Mouse (Mus musculus) cerebellum, adult (tissue): ENCODE results near the gene Dab2ip.
A peak's percentile ranks its signal among the peaks of the same experiment; 100 is the strongest.

Source experiments
- ATAC-seq: cut with Nextera tagmentation; 2 replicates; pipeline ENCODE4 v1.9.2; 2017; ENCODE audit warnings: mild to moderate bottlenecking, moderate library complexity, mixed read lengths; ENCODE audit not compliant: insufficient number of reproducible peaks, low FRiP score, low TSS enrichment

Dab2ip gene

GRCm38 (mm10) chr2:35592725-35593392 lies 34.8 kb downstream of the Dab2ip start:
- no peak for ATAC-seq

GRCm38 (mm10) chr2:35593889-35594288 lies 35.8 kb downstream of the Dab2ip start:
- no peak for ATAC-seq

DNA sequence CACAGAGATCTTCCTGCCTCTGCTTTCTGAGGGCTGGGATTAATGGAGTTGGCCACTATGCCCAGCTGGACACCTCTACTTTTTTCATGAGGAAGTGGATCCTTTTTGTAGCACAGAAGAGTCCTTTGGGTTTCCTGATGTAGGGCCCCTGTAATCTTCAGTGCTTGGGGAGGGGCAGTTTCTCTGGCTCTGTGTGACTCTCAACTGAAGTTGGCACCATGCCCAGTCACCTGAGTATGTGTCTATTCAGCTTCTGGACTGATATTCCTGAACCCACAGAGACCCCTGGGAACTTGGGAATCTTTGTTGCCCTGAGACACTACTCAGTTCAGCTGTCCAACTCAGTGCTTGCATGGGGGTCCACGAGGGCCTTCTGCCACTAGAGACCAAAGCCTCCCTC lies 37.0 kb downstream of the Dab2ip start:
- no peak for ATAC-seq

- no peak for ATAC-seq
Observed at GRCm38 (mm10) chr2:35595718-35596117, 37.7 kb downstream of the Dab2ip start.

- no peak for ATAC-seq
Observed at GRCm38 (mm10) chr2:35596796-35597195, 38.7 kb downstream of the Dab2ip start.

GRCm38 (mm10) chr2:35598819-35599218 lies 40.8 kb downstream of the Dab2ip start:
- ATAC-seq: no peak

DNA sequence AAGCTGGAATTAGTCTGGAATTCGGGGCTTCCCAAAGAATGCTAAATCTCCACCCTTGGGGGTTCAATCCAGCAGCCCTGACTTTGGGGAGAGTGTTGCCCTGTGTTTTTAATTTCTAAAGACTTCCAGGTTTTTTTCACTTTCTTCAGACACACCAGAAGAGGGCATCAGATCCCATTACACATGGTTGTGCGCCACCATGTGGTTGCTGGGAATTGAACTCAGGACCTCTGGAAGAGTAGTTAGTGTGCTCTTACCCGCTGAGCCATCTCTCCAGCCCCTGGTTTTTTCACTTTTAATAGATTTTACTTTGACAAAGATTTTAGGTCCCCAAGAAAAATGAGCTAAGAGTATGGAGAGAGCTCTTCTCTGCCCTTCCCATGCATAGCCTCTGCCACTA lies 43.6 kb downstream of the Dab2ip start:
- no peak for ATAC-seq

- ATAC-seq: no peak
Observed at GRCm38 (mm10) chr2:35607476-35607875, 49.4 kb downstream of the Dab2ip start.

GRCm38 (mm10) chr2:35608856-35609255 lies 50.8 kb downstream of the Dab2ip start:
- 0 out of 2 replicates have a peak, but pooled peaks have one; percentile 1 for ATAC-seq

DNA sequence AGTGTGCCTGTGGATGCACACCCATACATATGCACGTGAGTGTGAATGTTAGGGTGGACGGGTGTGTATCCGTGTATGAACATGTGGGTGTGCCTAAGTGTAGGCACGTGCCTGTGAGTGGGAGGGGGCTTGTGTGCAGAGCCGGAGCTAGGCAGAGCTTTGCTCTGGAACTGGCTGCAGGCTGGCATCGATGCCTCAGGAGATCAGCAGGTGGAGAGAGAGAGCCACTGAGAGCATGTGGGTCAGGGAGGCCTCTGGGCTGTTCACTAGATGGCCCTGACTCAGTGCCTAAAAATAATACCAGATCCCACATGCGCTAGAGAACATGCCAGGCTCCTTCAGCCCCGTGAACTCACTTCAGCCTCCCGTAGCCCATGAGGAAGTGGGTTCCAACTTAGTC lies 51.3 kb downstream of the Dab2ip start:
- ATAC-seq: peak; percentile 78

GRCm38 (mm10) chr2:35610168-35610951 lies 52.3 kb downstream of the Dab2ip start:
- no peak; the same call in 1 of the 2 replicates for ATAC-seq

DNA sequence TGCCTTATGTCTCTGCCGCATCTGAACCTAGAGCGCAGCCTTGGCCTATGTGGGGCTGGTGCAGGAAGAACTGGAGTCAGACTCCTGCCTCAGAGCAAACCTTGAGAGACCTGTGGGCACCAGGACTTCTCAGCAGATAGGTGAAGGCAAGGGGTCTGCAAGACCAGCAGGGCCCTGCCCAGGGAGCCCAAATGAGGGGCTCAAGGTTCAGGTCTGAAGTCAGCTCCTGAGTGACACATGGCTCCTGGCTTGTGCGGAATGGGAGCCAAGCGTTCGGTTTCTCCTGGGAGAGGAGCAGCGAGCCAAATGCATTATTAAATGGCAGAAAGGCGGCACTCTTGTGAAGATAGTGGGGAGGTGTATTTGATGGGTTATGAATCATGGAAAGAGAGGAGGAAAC lies 52.9 kb downstream of the Dab2ip start:
- ATAC-seq: no peak

DNA sequence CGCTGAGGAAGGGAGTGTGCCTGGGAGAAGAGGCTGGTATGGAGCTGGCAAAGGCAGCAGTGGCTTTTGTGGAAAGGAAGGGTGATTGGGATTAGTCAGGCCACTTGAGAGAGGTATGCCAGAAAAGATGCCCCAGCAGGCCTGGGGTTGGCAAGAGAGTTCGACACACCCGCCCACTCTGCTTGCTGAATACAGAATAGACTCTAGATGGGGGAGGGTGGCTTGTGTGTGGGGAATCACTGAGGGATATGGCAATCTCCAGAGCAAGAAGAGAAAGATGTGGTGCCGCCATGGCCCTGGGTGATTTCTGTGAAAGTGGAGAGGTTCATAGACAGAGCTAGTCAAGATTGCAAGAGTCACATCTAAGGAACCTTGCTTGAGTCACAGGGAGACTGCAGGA lies 53.6 kb downstream of the Dab2ip start:
- no peak for ATAC-seq

- no peak for ATAC-seq
Observed at GRCm38 (mm10) chr2:35612297-35612696, 54.2 kb downstream of the Dab2ip start.

- ATAC-seq: no peak
Observed at GRCm38 (mm10) chr2:35613946-35614353, 55.9 kb downstream of the Dab2ip start.

DNA sequence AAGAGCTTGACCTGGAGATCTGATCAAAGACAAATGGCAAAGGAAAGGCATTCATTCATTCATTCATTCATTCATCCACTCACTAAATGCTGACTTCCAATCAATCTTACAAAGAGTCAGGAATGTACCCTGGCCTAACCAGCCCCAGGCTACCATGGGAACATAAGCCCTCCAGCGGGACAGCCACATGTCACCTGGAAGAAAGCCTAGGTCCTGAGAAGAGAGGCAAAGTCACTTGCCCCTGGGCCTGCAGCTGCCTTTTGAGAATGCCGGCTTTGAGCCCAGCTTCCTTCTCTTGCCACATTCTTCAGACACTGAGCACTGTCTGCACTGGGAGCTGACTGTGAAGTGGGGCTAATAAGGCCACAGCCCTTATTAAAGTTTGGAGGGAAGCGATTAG lies 56.3 kb downstream of the Dab2ip start:
- ATAC-seq: no peak

GRCm38 (mm10) chr2:35615366-35615765 lies 57.3 kb downstream of the Dab2ip start:
- no peak for ATAC-seq

GRCm38 (mm10) chr2:35615977-35616376 lies 57.9 kb downstream of the Dab2ip start:
- ATAC-seq: no peak

GRCm38 (mm10) chr2:35616891-35617658 lies 59.0 kb downstream of the Dab2ip start:
- no peak for ATAC-seq

DNA sequence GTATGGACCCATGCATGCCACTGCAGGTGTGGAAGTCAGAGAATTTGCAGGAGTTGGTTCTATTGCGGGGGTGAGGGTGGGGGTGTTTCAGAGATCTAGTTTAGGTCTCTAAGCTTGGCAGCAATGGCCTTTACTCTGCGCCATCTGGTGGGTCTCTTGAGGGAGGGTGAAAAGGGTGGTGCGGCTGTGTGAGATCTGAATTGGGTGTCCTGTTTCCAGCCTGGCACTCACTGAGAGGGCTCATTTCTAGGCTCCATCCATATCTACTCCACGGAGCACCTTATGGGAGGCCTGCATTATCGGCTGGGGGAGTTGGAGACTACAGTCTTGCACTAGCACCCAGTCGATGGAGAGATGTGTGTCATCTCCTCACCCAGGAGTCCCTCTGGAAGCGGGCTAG lies 60.9 kb downstream of the Dab2ip start:
- no peak for ATAC-seq

- ATAC-seq: no peak
Observed at GRCm38 (mm10) chr2:35619532-35619931, 61.5 kb downstream of the Dab2ip start.
